Mouse (Mus musculus): ENCODE results near the gene Abcc6. TPM values are rescaled to one million over a fixed set of nuclear protein-coding genes. Genes with fewer than 3 reads are reported as not detected.
"Not testable (repeated sequence)": the region's sequence is repeated elsewhere in the genome, so short reads cannot be mapped to it uniquely, and the experiment has no call there.

Gene Abcc6
- total RNA-seq, 2 experiments from 2014 or later: not detected

- no peak for ATAC-seq (replicated peaks; ENCODE audit: low FRiP score, low TSS enrichment, poor library complexity, severe bottlenecking)
Observed at GRCm38 (mm10) chr7:45949061-45949460, 81.0 kb downstream of the Abcc6 start.

GRCm38 (mm10) chr7:45943280-45943679, 86.8 kb downstream of the Abcc6 start:
- ATAC-seq (replicated peaks; ENCODE audit: low FRiP score, low TSS enrichment, poor library complexity, severe bottlenecking): not testable (repeated sequence)

GRCm38 (mm10) chr7:45941986-45942385, 88.1 kb downstream of the Abcc6 start:
- no peak for ATAC-seq (replicated peaks; ENCODE audit: low FRiP score, low TSS enrichment, poor library complexity, severe bottlenecking)

GRCm38 (mm10) chr7:45939836-45940235, 90.3 kb downstream of the Abcc6 start:
- no peak for ATAC-seq (replicated peaks; ENCODE audit: low FRiP score, low TSS enrichment, poor library complexity, severe bottlenecking)

- peak; percentile 77 for ATAC-seq (replicated peaks; ENCODE audit: low FRiP score, low TSS enrichment, poor library complexity, severe bottlenecking)
Observed at GRCm38 (mm10) chr7:45935114-45935513, 95.0 kb downstream of the Abcc6 start.

- ATAC-seq (replicated peaks; ENCODE audit: low FRiP score, low TSS enrichment, poor library complexity, severe bottlenecking): not testable (repeated sequence)
Observed at GRCm38 (mm10) chr7:45933766-45934165, 96.3 kb downstream of the Abcc6 start.

GRCm38 (mm10) chr7:45929688-45930087, 100.4 kb downstream of the Abcc6 start:
- ATAC-seq (replicated peaks; ENCODE audit: low FRiP score, low TSS enrichment, poor library complexity, severe bottlenecking): no peak

- no peak for ATAC-seq (replicated peaks; ENCODE audit: low FRiP score, low TSS enrichment, poor library complexity, severe bottlenecking)
Observed at GRCm38 (mm10) chr7:45928626-45929295, 101.3 kb downstream of the Abcc6 start.

- ATAC-seq (replicated peaks; ENCODE audit: low FRiP score, low TSS enrichment, poor library complexity, severe bottlenecking): peak; percentile 5; the same call in 1 of the 2 replicates
Observed at GRCm38 (mm10) chr7:45924429-45924816, 105.7 kb downstream of the Abcc6 start.

GRCm38 (mm10) chr7:45923762-45924428, 106.2 kb downstream of the Abcc6 start, which contains the start of gene Ccdc114:
Gene Ccdc114, plus strand, starts transcription at chr7:45924072.
- ATAC-seq (replicated peaks; ENCODE audit: low FRiP score, low TSS enrichment, poor library complexity, severe bottlenecking): peak; percentile 54

GRCm38 (mm10) chr7:45922928-45923761, 107.0 kb downstream of the Abcc6 start:
- peak; percentile 79 for ATAC-seq (replicated peaks; ENCODE audit: low FRiP score, low TSS enrichment, poor library complexity, severe bottlenecking)

GRCm38 (mm10) chr7:45921950-45922600, 108.0 kb downstream of the Abcc6 start:
- ATAC-seq (replicated peaks; ENCODE audit: low FRiP score, low TSS enrichment, poor library complexity, severe bottlenecking): no peak

GRCm38 (mm10) chr7:45921242-45921621, 108.9 kb downstream of the Abcc6 start, which contains the start of gene Emp3:
Gene Emp3, minus strand, starts transcription at chr7:45921404.
- ATAC-seq (replicated peaks; ENCODE audit: low FRiP score, low TSS enrichment, poor library complexity, severe bottlenecking): no peak

GRCm38 (mm10) chr7:45920583-45921241, 109.4 kb downstream of the Abcc6 start:
- no peak for ATAC-seq (replicated peaks; ENCODE audit: low FRiP score, low TSS enrichment, poor library complexity, severe bottlenecking)

- no peak for ATAC-seq (replicated peaks; ENCODE audit: low FRiP score, low TSS enrichment, poor library complexity, severe bottlenecking)
Observed at GRCm38 (mm10) chr7:45919761-45920160, 110.3 kb downstream of the Abcc6 start.

- no peak for ATAC-seq (replicated peaks; ENCODE audit: low FRiP score, low TSS enrichment, poor library complexity, severe bottlenecking)
Observed at GRCm38 (mm10) chr7:45919083-45919671, 110.9 kb downstream of the Abcc6 start.

GRCm38 (mm10) chr7:45917926-45918325, 112.2 kb downstream of the Abcc6 start:
- no peak for ATAC-seq (replicated peaks; ENCODE audit: low FRiP score, low TSS enrichment, poor library complexity, severe bottlenecking)

All from megakaryocyte-erythroid progenitor cell, adult 5-6 weeks (primary cell).